ENCODE assay signal across 7 mouse cellular contexts in genomic region chr10:57571211-57571730, GRCm38 (mm10). TPM values are rescaled to one million over a fixed set of nuclear protein-coding genes. Genes with fewer than 3 reads are reported as not detected.
DNase-seq lines count a peak whose midpoint lies in the region; ATAC-seq and TF ChIP-seq lines count a peak whose summit lies in the region.

No protein-coding gene starts in this region.

- peak; percentile 23 for DNase-seq in right cerebral cortex, adult 18-20 months
- no peak for DNase-seq in right cerebral cortex, postnatal 25 days
- peak; percentile 77 for DNase-seq in adrenal gland, postnatal 14 days
- peak; percentile 68 for DNase-seq in embryonic facial prominence, embryonic 11.5 days (ENCODE audit: low spot score)
- DNase-seq in kidney, postnatal 10 days = peak; percentile 73
- peak; percentile 44 for DNase-seq in lung, adult 2 months
- DNase-seq in right cerebral cortex, postnatal 10 days (ENCODE audit: low spot score in 2 of 2) = peak; percentile 43 to 64

- H3K4me2 ChIP-seq in embryonic facial prominence, embryonic 11.5 days (ENCODE audit: low read depth, low read length) = no peak overlapping the region

- no peak overlapping the region for H3K9ac ChIP-seq in embryonic facial prominence, embryonic 11.5 days (replicated peaks; ENCODE audit: low read length)

- H3K4me1 ChIP-seq in embryonic facial prominence, embryonic 11.5 days (ENCODE audit: control insufficient read depth, insufficient read depth, low read length) = no peaks in the 10 kb centered on the region
- no peaks in the 10 kb centered on the region for H3K4me1 ChIP-seq in lung, adult 2 months (ENCODE audit: control insufficient read depth, insufficient read depth, low read length)

- no peak for TF ChIP-seq POLR2A in lung, adult 2 months (IDR thresholded peaks at IDR 0.05; ENCODE audit: borderline replicate concordance, extremely low read depth, low read depth, low read length)

- no peak for ATAC-seq in embryonic facial prominence, embryonic 11.5 days (replicated peaks; ENCODE audit: insufficient number of reproducible peaks, low FRiP score, low TSS enrichment, low read depth)

- no peak overlapping the region for H3K27ac ChIP-seq in embryonic facial prominence, embryonic 11.5 days (replicated peaks; ENCODE audit: low read depth, low read length)

- TF ChIP-seq CTCF in lung, adult 2 months (IDR thresholded peaks at IDR 0.05; ENCODE audit: insufficient read depth, low read length) = peak; percentile 55

- 35% methylated on average over 8 of the region's 8 CpGs for WGBS in embryonic facial prominence, embryonic 11.5 days
- 37% methylated on average over 8 of the region's 8 CpGs for WGBS in lung, adult 2 months

- H3K4me3 ChIP-seq in embryonic facial prominence, embryonic 11.5 days (ENCODE audit: low read depth, low read length) = no peak overlapping the region
- H3K4me3 ChIP-seq in lung, adult 2 months (replicated peaks; ENCODE audit: extremely low read depth, low read depth, low read length) = no peak overlapping the region

- no peaks in the 10 kb centered on the region for H3K9me3 ChIP-seq in embryonic facial prominence, embryonic 11.5 days (replicated peaks; ENCODE audit: control insufficient read depth, low read length)

- no peaks in the 10 kb centered on the region for H3K36me3 ChIP-seq in embryonic facial prominence, embryonic 11.5 days (replicated peaks; ENCODE audit: control insufficient read depth, insufficient read depth, low read depth, low read length)

- no peaks in the 10 kb centered on the region for H3K27me3 ChIP-seq in embryonic facial prominence, embryonic 11.5 days (ENCODE audit: control insufficient read depth, insufficient read depth, low read length)

RNA-seq across cellular contexts. Expression of gene Serinc1, which starts 38.9 kb away (rescaled TPM):
- total RNA-seq in adrenal gland, postnatal 14 days (2021) = 265 and 276 TPM in 2 replicates
- polyA plus RNA-seq in embryonic facial prominence, embryonic 11.5 days (2014; fragmentation: Nextera tagmentation; extraction: Ambion mirVana) = 184 and 196 TPM in 2 replicates
- polyA plus RNA-seq in lung, adult 2 months (2012; rRNA removed) = 58.1 and 75.5 TPM in 2 replicates
